Mouse (Mus musculus) olfactory bulb, adult 2 months (tissue): ENCODE measurements around the gene Bag3. TPM values are rescaled to one million over a fixed set of nuclear protein-coding genes. Genes with fewer than 3 reads are reported as not detected.

Experiments used
- H3K27ac ChIP-seq: fragments of 200-500 bp; 2 replicates; pipeline ENCODE4 v1.5.1; 2012; ENCODE audit warnings: low read depth, low read length; ENCODE audit not compliant: insufficient read depth
- H3K4me1 ChIP-seq: fragments of 200-500 bp; 2 replicates; pipeline ENCODE4 v1.6.1; 2012; ENCODE audit warnings: low read length; ENCODE audit not compliant: control insufficient read depth, insufficient read depth
- H3K4me3 ChIP-seq: fragments of 200-500 bp; 2 replicates; pipeline ENCODE4 v1.5.1; 2012; ENCODE audit warnings: mild to moderate bottlenecking, low read depth, low read length, moderate library complexity; ENCODE audit not compliant: insufficient read depth
- CTCF ChIP-seq: fragments of 200-500 bp; IDR thresholded peaks from 2 replicates; pipeline ENCODE4 v1.5.1; 2012; ENCODE audit warnings: low read depth, mild to moderate bottlenecking, low read length, moderate library complexity; ENCODE audit not compliant: insufficient read depth
- POLR2A ChIP-seq: fragments of 200-500 bp; IDR thresholded peaks from 2 replicates; pipeline ENCODE4 v1.6.1; 2012; ENCODE audit warnings: mild to moderate bottlenecking, low read depth, low read length, moderate library complexity; ENCODE audit not compliant: insufficient read depth
- WGBS: fragments of 180-500 bp; shearing (Covaris S2); methylation state at CpG from one replicate; pipeline ENCODE4 v1.1.7; 2018; 5-methylcytosine and 5-hydroxymethylcytosine counted together
- polyA plus RNA-seq: library from polyadenylated mRNA; stranded (reverse); fragments of >200 nt; gene quantifications from 2 replicates; pipeline ENCODE4 v1.2.4, GENCODE M21; 2012; ENCODE audit warnings: low replicate concordance; ENCODE audit not compliant: missing spikeins, insufficient read depth, insufficient read length

The Bag3 gene
- polyA plus RNA-seq, 1 experiment: not detected

DNA sequence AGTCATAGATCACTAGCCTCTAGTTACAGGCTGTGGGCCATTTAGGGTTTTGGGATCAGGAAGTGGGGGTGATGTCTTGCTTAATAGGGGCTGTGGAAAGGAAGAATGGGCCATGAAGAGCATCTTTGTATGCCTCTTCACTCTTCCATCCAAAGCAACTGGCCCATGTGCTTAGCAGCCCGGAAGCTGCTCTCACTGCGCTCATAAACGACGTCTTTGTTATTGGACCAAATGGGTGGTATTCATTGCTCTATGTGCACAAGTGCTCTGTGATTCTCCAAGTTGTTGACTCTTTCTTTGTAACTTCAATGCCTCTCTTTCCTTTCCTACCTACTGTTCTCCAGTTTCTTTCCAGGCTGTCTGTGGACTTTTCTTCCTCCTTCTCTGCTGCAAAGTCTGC, 48.6 kb downstream of the Bag3 start:
- TF ChIP-seq POLR2A (no peak), CTCF (no peak)
- Histone ChIP-seq H3K27ac (no peak overlapping the region), H3K4me3 (no peak overlapping the region), H3K4me1 (no peaks in the 10 kb centered on the region)
- WGBS: 78% methylated on average over 4 of the region's 4 CpGs

DNA sequence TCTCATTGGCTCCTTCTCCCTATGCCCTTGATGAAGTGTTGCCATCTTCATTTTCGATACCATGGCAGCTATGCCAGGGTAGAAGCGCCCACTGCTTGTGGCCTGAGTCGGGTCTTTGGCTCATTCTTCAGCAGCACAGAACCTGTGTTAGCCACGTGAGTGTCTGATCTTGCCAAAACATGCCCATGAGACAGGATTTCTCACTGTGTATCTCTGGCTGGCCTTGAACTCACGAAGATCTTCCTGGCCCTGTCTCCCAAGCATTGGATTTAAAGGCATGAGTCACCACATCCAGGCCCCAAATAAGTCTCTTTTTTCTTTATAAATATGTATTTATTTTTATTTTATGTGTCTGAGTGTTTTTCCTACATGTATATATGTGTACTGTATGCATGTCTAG, 51.8 kb downstream of the Bag3 start:
- Histone ChIP-seq H3K27ac (no peak overlapping the region), H3K4me3 (no peak overlapping the region), H3K4me1 (no peaks in the 10 kb centered on the region)
- TF ChIP-seq POLR2A (no peak), CTCF (no peak)
- WGBS: 92% methylated on average over 5 of the region's 5 CpGs

DNA sequence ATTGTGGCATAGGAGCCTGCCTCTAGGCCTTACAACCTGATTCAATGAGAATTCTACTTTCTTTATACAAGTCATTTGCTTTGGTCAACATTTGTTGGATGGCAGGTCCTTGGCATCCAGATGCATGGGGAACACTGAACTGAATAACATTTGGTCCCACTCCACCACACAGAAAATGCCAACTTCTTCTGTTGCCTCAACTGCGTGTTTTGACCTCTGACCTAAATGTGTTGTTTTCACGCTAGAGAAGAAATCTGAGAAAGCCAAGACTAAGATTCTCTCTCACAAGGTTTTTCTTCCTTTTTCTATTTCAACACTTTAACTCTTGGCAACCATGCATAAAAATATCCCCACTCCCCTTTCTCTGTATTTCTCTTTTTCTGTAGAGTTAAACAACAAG, 52.4 kb downstream of the Bag3 start:
- WGBS: 74% methylated on average over 2 of the region's 2 CpGs
- TF ChIP-seq POLR2A (no peak), CTCF (no peak)
- H3K4me3 ChIP-seq: no peak overlapping the region

DNA sequence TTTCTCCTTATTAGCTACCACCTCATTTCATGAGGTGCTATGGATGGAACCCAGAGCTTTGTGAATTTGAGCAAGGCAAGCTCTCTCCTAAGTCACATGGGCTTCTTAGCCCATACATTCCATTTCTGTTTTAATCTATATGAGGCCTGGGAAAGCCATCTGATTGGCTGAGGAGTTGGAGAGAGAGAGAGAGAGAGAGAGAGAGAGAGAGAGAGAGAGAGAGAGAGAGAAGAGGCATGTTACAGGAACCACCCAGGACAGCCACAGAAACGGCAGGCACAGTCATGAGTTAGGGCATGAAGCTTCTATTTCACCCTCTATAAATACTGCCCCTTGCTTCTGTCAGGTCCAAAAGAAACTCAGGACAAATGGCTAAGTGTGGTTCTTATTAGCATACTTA, 54.2 kb downstream of the Bag3 start:
- TF ChIP-seq CTCF (no peak), POLR2A (no peak)

More for the DNA sequence above, 52.4 kb downstream of the Bag3 start:
- Histone ChIP-seq H3K27ac (no peak overlapping the region), H3K4me1 (no peaks in the 10 kb centered on the region)

DNA sequence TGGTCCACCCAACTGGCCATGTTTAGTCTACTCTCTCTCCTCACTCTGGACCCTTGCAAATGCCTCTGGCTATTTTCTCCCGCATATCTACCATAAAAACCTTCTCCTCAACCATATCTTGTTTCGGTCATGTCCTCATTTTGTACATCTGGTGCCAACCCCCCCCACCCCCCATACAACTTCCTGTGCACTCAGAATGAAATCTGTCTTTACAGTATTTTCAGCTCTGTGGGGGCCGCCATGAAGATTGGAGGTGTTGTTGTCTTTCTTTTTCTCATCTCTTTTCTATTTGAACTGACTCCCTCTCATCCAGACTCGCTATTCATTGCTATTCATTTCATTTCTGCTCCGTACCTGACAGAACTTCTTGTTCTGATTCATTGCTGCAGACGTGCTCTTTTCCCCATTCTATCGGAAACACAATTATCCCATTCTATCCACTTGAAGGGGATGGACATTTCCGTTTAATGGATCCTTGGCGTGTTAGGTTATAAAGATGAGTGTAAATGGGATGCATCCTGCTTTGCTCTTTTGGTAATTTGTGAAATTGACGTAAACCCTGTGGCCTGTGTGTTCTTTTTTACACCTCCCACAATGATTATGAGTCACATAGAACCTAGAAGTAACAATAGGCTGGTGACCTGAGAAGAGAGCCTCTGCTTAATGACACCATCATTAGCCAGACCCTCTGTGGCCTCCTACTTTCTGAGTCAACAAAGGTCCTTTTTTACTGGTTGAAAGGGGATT, 55.0 kb downstream of the Bag3 start:
- Histone ChIP-seq H3K4me3 (no peak overlapping the region), H3K27ac (no peak overlapping the region), H3K4me1 (peaks cover 10% of the 10 kb centered on the region)
- TF ChIP-seq POLR2A: no peak
- no peak for TF ChIP-seq CTCF
- 73% methylated on average over 10 of the region's 10 CpGs for WGBS

More for the DNA sequence above, 54.2 kb downstream of the Bag3 start:
- H3K4me3 ChIP-seq: no peak overlapping the region
- H3K27ac ChIP-seq: no peak overlapping the region
- WGBS: 67% methylated on average over 1 of the region's 1 CpGs
- H3K4me1 ChIP-seq: peaks cover 6% of the 10 kb centered on the region

DNA sequence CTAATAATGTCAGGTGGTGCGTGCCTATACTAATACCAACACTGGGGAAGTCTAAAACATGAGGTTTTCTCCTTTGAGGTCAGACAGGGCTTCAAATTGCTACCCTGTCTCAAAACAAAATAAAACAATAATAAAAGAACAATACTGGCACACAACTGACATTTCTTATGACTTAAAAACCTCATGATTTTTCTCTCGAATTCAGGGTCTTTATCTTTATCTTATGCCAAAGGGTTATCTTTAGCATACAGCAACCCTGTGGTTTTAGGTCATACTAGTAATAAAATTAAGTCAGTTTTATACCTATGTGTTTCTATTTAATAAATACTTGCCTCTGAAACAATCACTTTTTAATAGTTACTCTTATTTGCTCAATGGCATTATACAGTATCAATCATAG, 56.0 kb downstream of the Bag3 start:
- Histone ChIP-seq H3K27ac (no peak overlapping the region), H3K4me3 (no peak overlapping the region), H3K4me1 (peaks cover 10% of the 10 kb centered on the region)
- TF ChIP-seq POLR2A (no peak), CTCF (no peak)
- WGBS: 81% methylated on average over 2 of the region's 2 CpGs

DNA sequence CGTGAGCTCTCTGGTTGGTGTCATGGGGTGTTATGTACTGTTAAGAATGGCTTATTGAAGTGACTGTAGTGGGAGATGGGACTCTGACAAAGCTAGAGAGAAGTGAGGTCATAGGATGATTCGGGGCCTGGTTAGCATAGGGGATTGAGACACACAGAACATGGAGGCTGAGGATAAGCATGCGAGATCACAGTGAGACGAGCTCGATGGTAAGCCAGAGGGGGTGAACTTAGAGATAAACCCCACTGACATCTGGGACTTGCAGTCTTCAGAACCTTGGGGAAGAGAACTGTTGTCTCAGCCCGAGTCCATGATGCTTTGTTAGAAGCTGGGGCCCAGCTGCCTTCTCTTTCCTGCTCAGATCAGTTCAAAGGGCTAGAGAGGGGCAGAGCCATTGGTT, 56.9 kb downstream of the Bag3 start:
- H3K4me3 ChIP-seq: no peak overlapping the region
- 96% methylated on average over 6 of the region's 6 CpGs for WGBS
- no peak overlapping the region for H3K27ac ChIP-seq
- TF ChIP-seq POLR2A (no peak), CTCF (no peak)
- H3K4me1 ChIP-seq: peaks cover 10% of the 10 kb centered on the region

DNA sequence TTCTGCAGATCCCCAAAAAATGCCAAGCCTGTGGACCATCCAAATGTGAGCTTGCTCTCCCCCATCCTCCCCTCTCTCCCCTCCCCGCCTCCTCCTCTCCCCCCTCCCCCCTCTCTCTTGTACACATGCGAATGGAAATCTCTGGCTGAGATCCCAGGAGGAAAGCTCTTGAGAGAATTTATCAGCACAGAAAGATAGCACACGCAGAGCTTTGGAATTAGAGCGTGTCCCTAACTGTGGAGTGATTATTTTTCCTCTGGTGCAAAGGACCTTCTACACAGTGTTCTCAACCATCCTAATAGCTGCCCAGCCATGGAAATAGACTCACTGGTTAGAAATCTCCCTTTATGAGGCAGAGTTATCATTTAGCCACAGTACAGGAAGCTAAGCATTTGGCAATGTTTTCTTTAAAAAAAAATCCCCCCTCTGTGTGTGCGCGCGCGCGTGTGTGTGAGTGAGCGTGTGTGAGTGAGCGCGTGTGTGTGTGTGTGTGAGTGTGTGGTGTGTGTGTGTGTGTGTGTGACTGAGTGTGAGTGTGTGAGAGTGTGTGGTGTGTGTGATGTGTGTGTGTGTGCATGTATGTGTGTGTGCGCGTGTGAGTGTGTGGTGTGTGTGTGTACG, 58.6 kb downstream of the Bag3 start:
- 0 out of 2 replicates have a peak overlapping the region, but pooled peaks have one; percentile 23 for H3K27ac ChIP-seq
- H3K4me3 ChIP-seq: no peak overlapping the region
- TF ChIP-seq CTCF (no peak), POLR2A (no peak)
- peaks cover 10% of the 10 kb centered on the region for H3K4me1 ChIP-seq
- WGBS: 50% methylated on average over 15 of the region's 15 CpGs

DNA sequence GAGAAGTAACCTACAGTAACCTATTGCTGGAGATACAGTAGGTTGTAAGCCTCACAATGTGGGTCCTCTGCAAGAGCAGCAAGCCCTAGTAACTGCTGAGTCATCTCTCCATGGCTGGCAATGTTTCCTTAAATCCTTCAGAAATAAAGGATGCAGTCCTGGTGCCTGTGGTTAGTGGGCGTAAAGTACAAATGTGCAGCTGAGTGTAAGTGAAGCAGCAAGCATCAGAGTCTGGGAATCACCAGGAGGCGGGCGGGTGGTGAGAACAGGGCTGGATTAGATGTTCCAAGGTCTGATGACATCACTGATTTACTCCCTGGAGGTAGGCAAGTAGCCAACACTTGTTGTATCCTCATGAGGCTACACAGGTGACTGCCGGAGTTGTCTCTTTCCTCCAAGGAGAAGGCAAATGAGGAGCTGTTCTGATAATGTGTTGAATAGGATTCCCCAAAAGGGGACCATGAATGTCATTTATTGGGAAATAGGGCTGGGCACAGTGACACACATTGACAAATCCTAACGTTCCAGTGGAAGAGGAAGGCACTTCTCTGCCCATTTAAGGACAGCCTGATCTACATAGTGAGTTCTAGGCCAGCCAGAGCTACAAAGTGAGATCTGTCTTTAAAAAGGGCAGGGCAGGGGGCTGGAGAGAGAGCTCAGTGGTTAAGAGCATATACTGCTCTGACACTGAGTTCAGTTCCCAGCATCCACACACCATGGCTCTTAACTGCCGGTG, 60.0 kb downstream of the Bag3 start:
- Histone ChIP-seq H3K27ac (peak overlapping the region; percentile 27), H3K4me1 (peaks cover 14% of the 10 kb centered on the region), H3K4me3 (no peak overlapping the region)
- TF ChIP-seq CTCF: no peak
- WGBS: 31% methylated on average over 6 of the region's 6 CpGs
